Mouse (Mus musculus) ES-E14 (cell line): ENCODE results near the gene Erv3.

ENCODE experiments used
- CHD2 ChIP-seq: IDR thresholded peaks from 2 replicates; pipeline ENCODE4 v1.6.1; 2014; ENCODE audit warnings: mild to moderate bottlenecking, low read depth, low read length, inconsistent platforms
- HCFC1 ChIP-seq: IDR thresholded peaks from 2 replicates; pipeline ENCODE4 v1.6.1; 2012; ENCODE audit warnings: low read length, inconsistent platforms, borderline replicate concordance; ENCODE audit not compliant: insufficient read depth
- MAFK ChIP-seq: IDR thresholded peaks from 2 replicates; pipeline ENCODE4 v1.6.1; 2014; ENCODE audit warnings: mild to moderate bottlenecking, low read depth, low read length, inconsistent platforms; ENCODE audit not compliant: insufficient read depth
- ZC3H11A ChIP-seq: IDR thresholded peaks from 2 replicates; pipeline ENCODE4 v1.6.1; 2012; ENCODE audit warnings: low read depth, mild to moderate bottlenecking, inconsistent platforms, low read length, borderline replicate concordance
- ZNF384 ChIP-seq: IDR thresholded peaks from 2 replicates; pipeline ENCODE4 v1.6.1; 2012; ENCODE audit warnings: low read depth, low read length, inconsistent platforms

- no peak for TF ChIP-seq CHD2
- TF ChIP-seq ZNF384, result no peak
- no peak for TF ChIP-seq HCFC1
- no peak for TF ChIP-seq ZC3H11A
- TF ChIP-seq MAFK, result no peak
Measured at GRCm38 (mm10) chr2:131906266-131906665, 46.7 kb upstream of the Erv3 start.
